Mouse (Mus musculus) stomach, postnatal 0 days (tissue): ENCODE measurements at regions not wholly inside any gene's neighbourhood (a gene's known extent, or its start where the extent isn't known, plus 50 kb on each side); places are given as distances from the start of the nearest gene placed in this dataset.

Source experiments
- ATAC-seq: fragments of 200-750 bp; cut with Nextera tagmentation; 2 replicates; pipeline ENCODE4 v1.8.0; 2017; ENCODE audit not compliant: low FRiP score, low TSS enrichment
- DNase-seq: peaks from one replicate; pipeline ENCODE4 v3.0.0-alpha.2; 2016; ENCODE audit warnings: low spot score
- H3K27ac ChIP-seq: fragments of 300-500 bp; sonication (generic); replicated peaks from 2 replicates; pipeline ENCODE4 v1.5.1; 2014; ENCODE audit warnings: mild to moderate bottlenecking, control low read depth
- H3K27me3 ChIP-seq: fragments of 300-500 bp; sonication (generic); 2 replicates; pipeline ENCODE4 v1.6.1; 2014; ENCODE audit warnings: low read length; ENCODE audit not compliant: control insufficient read depth, insufficient read depth
- H3K36me3 ChIP-seq: fragments of 300-500 bp; sonication (generic); 2 replicates; pipeline ENCODE4 v1.6.1; 2014; ENCODE audit warnings: low read length, mixed read lengths; ENCODE audit not compliant: control insufficient read depth, insufficient read depth
- H3K4me1 ChIP-seq: fragments of 300-500 bp; sonication (generic); replicated peaks from 2 replicates; pipeline ENCODE4 v1.6.1; 2014; ENCODE audit warnings: antibody characterized with exemption; ENCODE audit not compliant: control insufficient read depth, insufficient read depth
- H3K4me2 ChIP-seq: fragments of 300-500 bp; sonication (generic); replicated peaks from 2 replicates; pipeline ENCODE4 v1.6.1; 2014; ENCODE audit warnings: low read depth, mild to moderate bottlenecking, control low read depth, moderate library complexity
- H3K4me3 ChIP-seq: fragments of 300-500 bp; sonication (generic); 2 replicates; pipeline ENCODE4 v1.5.1; 2014; ENCODE audit warnings: low read depth, low read length, control low read depth
- H3K9ac ChIP-seq: fragments of 300-500 bp; sonication (generic); 2 replicates; pipeline ENCODE4 v1.6.1; 2014; ENCODE audit warnings: mild to moderate bottlenecking, low read length, control low read depth, mixed read lengths
- H3K9me3 ChIP-seq: fragments of 300-500 bp; sonication (generic); 2 replicates; pipeline ENCODE4 v1.6.1; 2016; ENCODE audit warnings: low read length; ENCODE audit not compliant: control insufficient read depth
- CTCF ChIP-seq: IDR thresholded peaks from 2 replicates; pipeline ENCODE4 v1.5.1; 2016; ENCODE audit warnings: antibody characterized with exemption, low read depth, mild to moderate bottlenecking, moderate library complexity
- EP300 ChIP-seq: optimal IDR thresholded peaks from 2 replicates; pipeline ENCODE3; 2016; ENCODE audit warnings: antibody characterized with exemption
- WGBS: fragments of 180-500 bp; shearing (Covaris S2); extraction: QIAGEN DNeasy Blood & Tissue Kit; methylation state at CpG from one replicate; pipeline ENCODE4 v1.1.7; 2014; 5-methylcytosine and 5-hydroxymethylcytosine counted together

- Histone ChIP-seq H3K9me3 (no peaks in the 10 kb centered on the region), H3K4me1 (no peaks in the 10 kb centered on the region), H3K9ac (no peak overlapping the region), H3K36me3 (no peaks in the 10 kb centered on the region), H3K27me3 (no peaks in the 10 kb centered on the region), H3K4me3 (no peak overlapping the region), H3K4me2 (no peak overlapping the region), H3K27ac (no peak overlapping the region)
- ATAC-seq (no peak), DNase-seq (no peak)
- 84% methylated on average over 10 of the region's 10 CpGs for WGBS
- TF ChIP-seq CTCF = no peak
- TF ChIP-seq EP300 = no peak
These were observed 61.9 kb upstream of the Ipo5 start for GRCm38 (mm10) chr14:120849159-120849558.

- ATAC-seq (no peak), DNase-seq (no peak)
- H3K36me3 ChIP-seq = no peaks in the 10 kb centered on the region
- WGBS = 76% methylated on average over 5 of the region's 5 CpGs
- H3K9me3 ChIP-seq = 0 out of 2 replicates have a peak, but pooled peaks cover 2% of the 10 kb centered on the region
- no peaks in the 10 kb centered on the region for H3K4me1 ChIP-seq
- TF ChIP-seq CTCF = no peak
- no peak for TF ChIP-seq EP300
- no peak overlapping the region for H3K4me2 ChIP-seq
- no peak overlapping the region for H3K4me3 ChIP-seq
- no peaks in the 10 kb centered on the region for H3K27me3 ChIP-seq
- H3K9ac ChIP-seq = no peak overlapping the region
- no peak overlapping the region for H3K27ac ChIP-seq
These were observed 57.4 kb upstream of the Ipo5 start for GRCm38 (mm10) chr14:120853643-120854042.

GRCm38 (mm10) chr14:120854559-120854958 is 56.5 kb upstream of the Ipo5 start:
- H3K27me3 ChIP-seq = no peaks in the 10 kb centered on the region
- H3K36me3 ChIP-seq = no peaks in the 10 kb centered on the region
- ATAC-seq (no peak), DNase-seq (no peak)
- no peaks in the 10 kb centered on the region for H3K4me1 ChIP-seq
- H3K27ac ChIP-seq = no peak overlapping the region
- TF ChIP-seq CTCF (no peak), EP300 (no peak)
- H3K9ac ChIP-seq = no peak overlapping the region
- H3K4me3 ChIP-seq = no peak overlapping the region
- H3K9me3 ChIP-seq = 0 out of 2 replicates have a peak, but pooled peaks cover 5% of the 10 kb centered on the region
- WGBS = 63% methylated on average over 7 of the region's 7 CpGs
- H3K4me2 ChIP-seq = no peak overlapping the region

- Histone ChIP-seq H3K27me3 (no peaks in the 10 kb centered on the region), H3K27ac (no peak overlapping the region), H3K4me1 (no peaks in the 10 kb centered on the region), H3K9ac (no peak overlapping the region), H3K9me3 (0 out of 2 replicates have a peak, but pooled peaks cover 5% of the 10 kb centered on the region), H3K36me3 (no peaks in the 10 kb centered on the region), H3K4me3 (no peak overlapping the region), H3K4me2 (no peak overlapping the region)
- ATAC-seq (no peak), DNase-seq (no peak)
- TF ChIP-seq EP300 = no peak
- WGBS = 95% methylated on average over 13 of the region's 13 CpGs
These were observed 55.8 kb upstream of the Ipo5 start for GRCm38 (mm10) chr14:120855181-120855580.
